Mouse (Mus musculus): ENCODE measurements at regions not wholly inside any gene's neighbourhood (a gene's known extent, or its start where the extent isn't known, plus 50 kb on each side); places are given as distances from the start of the nearest gene placed in this dataset.

DNA sequence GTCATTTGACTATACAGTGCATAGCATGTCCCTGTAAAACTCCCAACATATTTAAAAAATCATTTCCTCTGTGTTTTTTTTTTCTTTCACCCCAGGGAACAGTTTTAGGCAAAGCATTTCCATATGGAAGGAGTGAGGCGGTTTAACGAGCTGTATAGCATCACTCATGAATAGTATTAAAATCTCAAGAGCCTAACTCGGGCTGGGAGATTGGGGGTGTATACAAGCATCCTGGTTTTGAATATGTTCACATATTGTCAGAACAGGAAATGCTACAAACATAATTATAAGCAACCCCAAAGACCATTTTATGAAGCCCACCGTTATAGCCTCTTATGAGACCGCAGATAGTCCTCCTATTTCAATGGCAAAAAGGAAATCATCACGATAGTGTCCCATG is 370.5 kb downstream of the Pros1 start:
- WGBS, result 82% methylated on average over 6 of the region's 6 CpGs
- Histone ChIP-seq H3K9ac (ENCODE audit: low read depth, low read length) (no peak overlapping the region), H3K27me3 (ENCODE audit: control insufficient read depth, insufficient read depth, low read length) (no peaks in the 10 kb centered on the region), H3K4me3 (ENCODE audit: low read depth, low read length) (no peak overlapping the region), H3K4me1 (replicated peaks; ENCODE audit: control insufficient read depth, insufficient read depth, low read length) (no peaks in the 10 kb centered on the region), H3K4me2 (replicated peaks; ENCODE audit: low read depth, low read length) (no peak overlapping the region), H3K9me3 (ENCODE audit: control insufficient read depth, low read length) (no peaks in the 10 kb centered on the region), H3K36me3 (ENCODE audit: control insufficient read depth, insufficient read depth, low read length) (no peaks in the 10 kb centered on the region), H3K27ac (ENCODE audit: low read depth, low read length) (no peak overlapping the region)
- DNase-seq (ENCODE audit: low spot score) (no peak), ATAC-seq (ENCODE audit: low FRiP score) (no peak)

DNA sequence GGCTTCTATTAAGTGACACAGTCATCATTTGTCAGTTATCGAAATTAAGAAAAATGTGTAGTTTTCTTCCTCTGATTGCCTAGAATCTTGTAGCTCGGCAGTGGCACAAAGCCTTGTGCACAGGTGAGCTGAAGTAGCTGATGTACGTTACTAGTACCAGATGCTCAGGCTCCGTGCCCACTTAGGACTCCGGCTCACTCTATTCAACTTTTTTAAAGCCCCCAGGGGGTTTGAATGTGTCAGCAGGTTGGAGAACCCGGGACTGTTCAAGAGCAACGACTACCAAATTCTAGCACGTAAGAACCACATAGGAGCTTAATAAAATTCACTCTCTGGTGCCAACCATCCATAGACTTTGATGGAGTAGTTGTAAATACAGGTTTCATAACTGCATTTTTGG is 371.0 kb downstream of the Pros1 start:
- H3K36me3 ChIP-seq (ENCODE audit: control insufficient read depth, insufficient read depth, low read length), result no peaks in the 10 kb centered on the region
- DNase-seq (ENCODE audit: low spot score), result no peak
- no peaks in the 10 kb centered on the region for H3K9me3 ChIP-seq (ENCODE audit: control insufficient read depth, low read length)
- 77% methylated on average over 8 of the region's 8 CpGs for WGBS
- no peak overlapping the region for H3K27ac ChIP-seq (ENCODE audit: low read depth, low read length)
- H3K4me2 ChIP-seq (replicated peaks; ENCODE audit: low read depth, low read length), result no peak overlapping the region
- no peaks in the 10 kb centered on the region for H3K27me3 ChIP-seq (ENCODE audit: control insufficient read depth, insufficient read depth, low read length)
- H3K4me3 ChIP-seq (ENCODE audit: low read depth, low read length), result no peak overlapping the region
- H3K9ac ChIP-seq (ENCODE audit: low read depth, low read length), result no peak overlapping the region
- no peak for ATAC-seq (ENCODE audit: low FRiP score)
- H3K4me1 ChIP-seq (replicated peaks; ENCODE audit: control insufficient read depth, insufficient read depth, low read length), result no peaks in the 10 kb centered on the region

DNA sequence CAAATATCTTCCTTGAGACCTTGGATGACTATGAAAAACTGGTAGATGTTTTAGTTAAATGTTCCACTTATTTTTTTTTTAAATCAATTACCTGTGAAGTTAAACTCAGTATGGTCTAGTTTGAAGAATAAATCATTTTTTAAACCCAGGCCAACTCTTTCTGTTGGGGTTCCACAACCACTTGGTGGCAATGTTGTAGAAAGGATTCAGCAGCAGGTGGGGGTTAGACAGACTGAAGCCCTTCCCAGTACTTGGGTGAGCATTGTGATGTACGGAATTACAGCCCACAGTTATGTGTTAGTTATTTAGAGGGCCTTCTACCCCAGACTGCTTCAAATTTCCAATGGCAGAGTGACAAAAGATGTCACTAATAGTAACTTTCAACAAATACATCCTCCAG is 375.0 kb downstream of the Pros1 start:
- Histone ChIP-seq H3K4me1 (replicated peaks; ENCODE audit: control insufficient read depth, insufficient read depth, low read length) (no peaks in the 10 kb centered on the region), H3K9me3 (ENCODE audit: control insufficient read depth, low read length) (no peaks in the 10 kb centered on the region), H3K27ac (ENCODE audit: low read depth, low read length) (no peak overlapping the region), H3K27me3 (ENCODE audit: control insufficient read depth, insufficient read depth, low read length) (no peaks in the 10 kb centered on the region), H3K36me3 (ENCODE audit: control insufficient read depth, insufficient read depth, low read length) (no peaks in the 10 kb centered on the region), H3K9ac (ENCODE audit: low read depth, low read length) (no peak overlapping the region), H3K4me3 (ENCODE audit: low read depth, low read length) (no peak overlapping the region), H3K4me2 (replicated peaks; ENCODE audit: low read depth, low read length) (no peak overlapping the region)
- 44% methylated on average over 1 of the region's 1 CpGs for WGBS
- DNase-seq (ENCODE audit: low spot score) (no peak), ATAC-seq (ENCODE audit: low FRiP score) (no peak)

DNA sequence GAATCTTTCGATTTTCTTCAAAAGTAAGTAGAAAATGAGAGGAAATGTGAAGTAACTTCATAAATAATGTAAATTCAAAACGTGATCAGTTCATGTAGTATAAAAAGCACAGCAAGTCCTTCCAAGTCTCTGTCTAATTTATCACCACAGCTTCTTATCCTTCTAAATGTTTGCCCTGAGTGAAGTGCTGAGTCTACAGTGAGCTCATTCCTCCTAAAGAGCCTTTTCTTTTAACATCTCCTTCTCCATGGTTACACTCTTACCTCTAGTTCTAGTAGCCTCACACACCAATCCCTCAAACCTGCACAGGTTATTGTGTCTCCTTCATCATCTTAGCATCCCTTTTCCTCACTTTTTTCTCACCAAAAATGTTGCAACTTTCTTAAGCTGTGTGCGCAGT is 375.5 kb downstream of the Pros1 start:
- WGBS, result 77% methylated on average over 3 of the region's 3 CpGs
- Histone ChIP-seq H3K4me3 (ENCODE audit: low read depth, low read length) (no peak overlapping the region), H3K27me3 (ENCODE audit: control insufficient read depth, insufficient read depth, low read length) (no peaks in the 10 kb centered on the region), H3K36me3 (ENCODE audit: control insufficient read depth, insufficient read depth, low read length) (no peaks in the 10 kb centered on the region), H3K9me3 (ENCODE audit: control insufficient read depth, low read length) (no peaks in the 10 kb centered on the region), H3K27ac (ENCODE audit: low read depth, low read length) (no peak overlapping the region), H3K4me1 (replicated peaks; ENCODE audit: control insufficient read depth, insufficient read depth, low read length) (no peaks in the 10 kb centered on the region), H3K4me2 (replicated peaks; ENCODE audit: low read depth, low read length) (no peak overlapping the region), H3K9ac (ENCODE audit: low read depth, low read length) (no peak overlapping the region)
- no peak for DNase-seq (ENCODE audit: low spot score)
- no peak for ATAC-seq (ENCODE audit: low FRiP score)

DNA sequence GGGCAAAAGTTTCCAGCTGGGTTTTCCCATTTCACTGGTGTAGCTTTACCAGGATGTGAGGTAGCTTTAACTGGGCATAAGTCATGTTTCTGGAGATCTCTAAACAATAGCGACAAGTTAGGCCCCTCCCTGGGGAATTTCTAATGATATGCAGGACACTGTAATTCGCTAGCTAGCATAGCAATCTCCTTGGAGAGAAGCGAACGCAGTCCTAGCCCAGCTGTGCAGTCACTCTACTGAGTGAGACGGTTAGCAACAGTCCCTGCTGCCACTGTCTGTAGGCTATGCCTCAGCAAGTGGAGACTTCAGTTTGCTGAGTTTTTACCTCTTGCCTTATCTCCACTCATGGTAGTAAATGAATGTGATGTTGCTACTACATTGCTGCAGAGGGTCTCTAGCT is 416.1 kb downstream of the Pros1 start:
- DNase-seq (ENCODE audit: low spot score), result peak; percentile 30
- no peak overlapping the region for H3K4me3 ChIP-seq (ENCODE audit: low read depth, low read length)
- WGBS, result 30% methylated on average over 5 of the region's 5 CpGs
- H3K9ac ChIP-seq (ENCODE audit: low read depth, low read length), result no peak overlapping the region
- no peaks in the 10 kb centered on the region for H3K9me3 ChIP-seq (ENCODE audit: control insufficient read depth, low read length)
- no peaks in the 10 kb centered on the region for H3K27me3 ChIP-seq (ENCODE audit: control insufficient read depth, insufficient read depth, low read length)
- ATAC-seq (ENCODE audit: low FRiP score), result peak; percentile 87
- H3K36me3 ChIP-seq (ENCODE audit: control insufficient read depth, insufficient read depth, low read length), result no peaks in the 10 kb centered on the region
- H3K27ac ChIP-seq (ENCODE audit: low read depth, low read length), result no peak overlapping the region
- H3K4me2 ChIP-seq (replicated peaks; ENCODE audit: low read depth, low read length), result no peak overlapping the region
- H3K4me1 ChIP-seq (replicated peaks; ENCODE audit: control insufficient read depth, insufficient read depth, low read length), result no peaks in the 10 kb centered on the region

DNA sequence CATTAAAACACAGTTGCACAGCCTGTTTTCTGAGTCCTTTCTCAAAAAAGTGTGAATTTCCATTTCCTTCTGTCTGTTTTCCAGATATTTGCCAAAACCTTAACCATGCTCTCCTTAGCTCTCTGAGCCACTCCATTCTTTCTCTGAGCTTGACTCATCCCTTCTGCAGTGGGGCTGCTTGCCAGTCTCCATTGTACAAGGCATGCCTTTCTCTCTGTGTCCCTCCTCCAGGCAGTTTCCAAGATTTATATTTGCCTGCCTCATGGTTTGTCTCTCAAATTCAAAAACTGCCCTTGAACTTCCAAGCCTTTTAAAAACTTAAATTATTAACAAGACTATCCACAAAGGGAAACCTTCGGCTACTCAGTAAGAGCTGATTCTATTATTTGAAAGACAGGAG is 423.4 kb downstream of the Pros1 start:
- DNase-seq (ENCODE audit: low spot score) (no peak), ATAC-seq (ENCODE audit: low FRiP score) (no peak)
- no peaks in the 10 kb centered on the region for H3K36me3 ChIP-seq (ENCODE audit: control insufficient read depth, insufficient read depth, low read length)
- no peak overlapping the region for H3K27ac ChIP-seq (ENCODE audit: low read depth, low read length)
- no peaks in the 10 kb centered on the region for H3K4me1 ChIP-seq (replicated peaks; ENCODE audit: control insufficient read depth, insufficient read depth, low read length)
- WGBS, result 82% methylated on average over 1 of the region's 1 CpGs
- H3K4me3 ChIP-seq (ENCODE audit: low read depth, low read length), result no peak overlapping the region
- H3K9ac ChIP-seq (ENCODE audit: low read depth, low read length), result no peak overlapping the region
- H3K27me3 ChIP-seq (ENCODE audit: control insufficient read depth, insufficient read depth, low read length), result no peaks in the 10 kb centered on the region
- no peaks in the 10 kb centered on the region for H3K9me3 ChIP-seq (ENCODE audit: control insufficient read depth, low read length)
- no peak overlapping the region for H3K4me2 ChIP-seq (replicated peaks; ENCODE audit: low read depth, low read length)

DNA sequence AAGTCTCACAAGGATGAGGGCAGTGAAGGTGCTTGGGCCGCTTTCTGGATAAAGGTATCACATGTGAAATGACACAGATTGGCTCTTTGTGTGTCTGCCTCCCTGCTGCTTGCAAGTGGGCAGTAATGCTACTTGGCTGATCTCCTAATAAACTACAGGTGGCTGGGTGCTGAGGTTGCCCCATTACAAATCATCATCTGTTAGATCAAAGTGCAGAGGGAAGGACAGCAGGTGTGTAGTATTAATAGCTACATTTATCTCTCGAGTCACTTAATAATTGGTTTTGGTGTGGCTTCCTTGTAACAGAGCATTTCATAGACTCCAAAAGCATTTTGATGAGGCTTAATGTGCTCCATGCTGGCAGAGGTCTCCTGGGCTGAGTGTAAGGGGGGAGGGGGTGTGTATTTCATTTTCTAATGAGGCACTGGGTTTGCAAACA is 424.2 kb downstream of the Pros1 start:
- ATAC-seq (ENCODE audit: low FRiP score) (peak; percentile 78), DNase-seq (ENCODE audit: low spot score) (no peak)
- H3K36me3 ChIP-seq (ENCODE audit: control insufficient read depth, insufficient read depth, low read length), result no peaks in the 10 kb centered on the region
- H3K4me2 ChIP-seq (replicated peaks; ENCODE audit: low read depth, low read length), result no peak overlapping the region
- no peak overlapping the region for H3K27ac ChIP-seq (ENCODE audit: low read depth, low read length)
- H3K9ac ChIP-seq (ENCODE audit: low read depth, low read length), result no peak overlapping the region
- WGBS, result 50% methylated on average over 2 of the region's 2 CpGs
- H3K27me3 ChIP-seq (ENCODE audit: control insufficient read depth, insufficient read depth, low read length), result no peaks in the 10 kb centered on the region
- H3K4me3 ChIP-seq (ENCODE audit: low read depth, low read length), result no peak overlapping the region
- H3K9me3 ChIP-seq (ENCODE audit: control insufficient read depth, low read length), result no peaks in the 10 kb centered on the region
- no peaks in the 10 kb centered on the region for H3K4me1 ChIP-seq (replicated peaks; ENCODE audit: control insufficient read depth, insufficient read depth, low read length)

DNA sequence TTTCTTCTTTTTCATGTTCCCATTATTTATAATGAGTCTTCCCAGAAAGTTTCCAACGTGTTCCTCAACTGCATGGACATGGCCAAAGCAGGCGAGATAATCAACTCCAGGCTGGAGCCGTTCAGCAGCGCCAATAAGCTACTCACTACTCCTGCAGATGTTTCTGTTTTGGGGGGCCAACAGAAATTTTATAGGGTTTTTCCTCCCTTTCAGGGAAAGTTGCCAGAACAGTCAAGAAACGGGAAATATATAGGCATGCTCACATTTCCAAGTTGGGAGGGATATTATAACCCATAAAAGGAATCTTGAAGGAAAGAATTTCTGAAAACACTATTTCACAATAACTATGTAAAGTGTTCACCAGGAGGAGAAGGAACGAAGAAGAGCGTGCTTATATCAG is 433.5 kb downstream of the Pros1 start:
- Histone ChIP-seq H3K27ac (ENCODE audit: low read depth, low read length) (no peak overlapping the region), H3K9me3 (ENCODE audit: control insufficient read depth, low read length) (no peaks in the 10 kb centered on the region), H3K9ac (ENCODE audit: low read depth, low read length) (no peak overlapping the region), H3K4me1 (replicated peaks; ENCODE audit: control insufficient read depth, insufficient read depth, low read length) (no peaks in the 10 kb centered on the region), H3K27me3 (ENCODE audit: control insufficient read depth, insufficient read depth, low read length) (no peaks in the 10 kb centered on the region), H3K4me3 (ENCODE audit: low read depth, low read length) (no peak overlapping the region), H3K4me2 (replicated peaks; ENCODE audit: low read depth, low read length) (no peak overlapping the region), H3K36me3 (ENCODE audit: control insufficient read depth, insufficient read depth, low read length) (no peaks in the 10 kb centered on the region)
- WGBS, result 79% methylated on average over 7 of the region's 7 CpGs
- ATAC-seq (ENCODE audit: low FRiP score) (no peak), DNase-seq (ENCODE audit: low spot score) (no peak)

DNA sequence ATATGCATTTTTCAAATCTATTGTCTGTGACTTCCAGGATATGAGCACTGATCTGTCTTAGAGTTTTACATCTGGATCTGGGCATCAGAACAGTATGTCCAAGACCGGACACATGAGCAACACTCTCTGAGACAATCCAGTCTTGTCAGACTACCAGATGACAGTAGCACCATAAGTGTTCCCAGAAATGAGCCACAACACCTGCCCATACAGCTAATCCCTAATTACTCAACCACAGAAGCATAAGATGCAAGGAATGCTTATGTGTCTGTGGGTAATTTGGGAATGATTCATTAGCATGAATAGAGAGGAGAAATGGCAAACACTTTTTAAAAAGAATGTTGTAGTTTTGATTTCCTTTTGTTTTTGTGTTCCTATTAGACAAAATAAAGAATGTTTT is 457.6 kb downstream of the Pros1 start:
- ATAC-seq (ENCODE audit: low FRiP score), result no peak
- Histone ChIP-seq H3K27ac (ENCODE audit: low read depth, low read length) (no peak overlapping the region), H3K36me3 (ENCODE audit: control insufficient read depth, insufficient read depth, low read length) (no peaks in the 10 kb centered on the region), H3K9ac (ENCODE audit: low read depth, low read length) (no peak overlapping the region), H3K4me1 (replicated peaks; ENCODE audit: control insufficient read depth, insufficient read depth, low read length) (no peaks in the 10 kb centered on the region), H3K4me3 (ENCODE audit: low read depth, low read length) (no peak overlapping the region), H3K4me2 (replicated peaks; ENCODE audit: low read depth, low read length) (no peak overlapping the region), H3K27me3 (ENCODE audit: control insufficient read depth, insufficient read depth, low read length) (no peaks in the 10 kb centered on the region), H3K9me3 (ENCODE audit: control insufficient read depth, low read length) (no peaks in the 10 kb centered on the region)
- no peak for DNase-seq (ENCODE audit: low spot score)
- 94% methylated on average over 1 of the region's 1 CpGs for WGBS

Measured in hindbrain, embryonic 11.5 days (tissue).